Mouse (Mus musculus) c-Kit-positive CD71-positive TER-119-positive erythroid progenitor cells, embryonic 14.5 days (primary cell): ENCODE data around the gene Fam169b.
"Not testable (repeated sequence)": the region's sequence is repeated elsewhere in the genome, so short reads cannot be mapped to it uniquely, and the experiment has no call there.

Source experiments
- DNase-seq: peaks from one replicate; pipeline ENCODE4 v3.0.0-alpha.2; 2013; ENCODE audit warnings: low spot score

Gene Fam169b

DNA sequence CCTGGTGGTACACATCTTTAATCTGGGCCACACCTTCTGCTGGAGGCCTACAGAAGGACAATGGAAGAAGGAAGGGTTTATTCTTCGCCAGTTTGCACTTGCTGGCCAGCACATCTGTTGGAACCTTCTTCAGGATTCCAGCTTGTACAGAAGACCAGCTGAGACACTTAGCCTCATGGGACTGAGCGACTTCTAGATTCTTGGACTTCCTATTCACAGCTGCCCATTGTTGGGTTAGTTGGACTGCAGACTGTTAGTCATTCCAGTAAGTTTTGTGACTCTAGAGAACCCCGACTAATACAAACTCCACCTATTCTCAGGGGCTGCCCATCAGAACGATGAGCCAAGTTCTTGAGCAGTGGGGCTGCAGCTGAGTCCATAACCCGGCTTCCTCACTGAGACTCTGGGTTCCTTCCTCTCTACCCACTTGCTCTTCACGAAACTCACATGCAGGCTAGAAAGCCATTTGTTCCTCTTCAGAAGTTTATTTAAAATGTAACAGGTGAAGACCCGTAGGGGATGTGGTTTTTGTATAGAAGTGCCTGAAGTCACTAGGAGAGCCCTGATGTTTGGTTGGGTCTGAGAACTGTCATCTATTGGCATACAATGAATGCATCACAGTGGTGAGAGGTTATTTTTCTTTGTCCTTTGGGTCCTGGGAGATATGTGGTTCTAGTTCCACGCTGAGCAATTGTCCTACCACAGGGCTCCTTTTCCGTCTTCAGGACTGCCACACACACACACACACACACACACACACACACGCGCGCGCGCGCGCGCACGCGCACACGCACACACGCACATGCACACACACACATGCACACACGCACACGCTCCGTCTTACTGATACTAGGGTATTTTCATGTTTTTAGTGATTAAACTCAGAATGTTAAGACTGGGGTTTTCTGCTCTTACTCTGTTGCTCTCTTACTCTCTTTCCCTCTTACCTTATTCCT, 13.2 kb downstream of the Fam169b start:
- DNase-seq = no peak

DNA sequence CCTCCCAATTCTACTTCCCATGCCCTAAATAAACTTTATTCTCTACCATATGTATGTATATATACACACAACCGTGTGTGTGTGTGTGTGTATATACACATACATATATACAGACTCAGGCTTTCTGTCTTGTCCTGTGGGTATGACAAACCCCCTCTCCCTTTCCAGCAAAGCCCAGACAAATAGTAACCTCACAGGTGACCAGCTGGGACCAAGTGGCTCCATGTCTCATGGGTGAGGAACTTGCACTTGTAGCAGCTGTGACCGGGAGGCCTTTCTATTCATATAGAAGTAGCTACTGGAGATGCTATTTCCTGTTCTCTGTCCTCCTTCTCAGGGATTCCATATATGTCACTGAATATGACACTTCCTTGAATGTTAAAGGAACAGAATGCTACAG, 13.9 kb downstream of the Fam169b start:
- no peak for DNase-seq

DNA sequence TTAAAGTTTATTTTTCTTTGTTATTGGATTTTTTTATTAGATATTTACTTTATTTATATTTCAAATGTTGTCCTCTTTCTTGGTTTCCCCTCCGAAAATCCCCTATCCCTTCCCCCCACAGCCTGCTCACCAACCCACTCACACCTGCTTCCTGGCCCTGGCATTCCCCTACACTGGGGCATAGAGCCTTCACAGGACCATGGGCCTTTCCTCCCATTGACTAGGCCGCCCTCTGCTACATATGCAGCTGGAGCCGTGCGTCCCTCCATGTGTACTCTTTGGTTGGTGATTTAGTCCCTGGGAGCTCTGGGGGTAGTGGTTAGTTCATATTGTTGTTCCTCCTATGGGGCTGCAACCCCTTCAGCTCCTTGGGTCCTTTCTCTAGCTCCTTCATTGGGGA, 14.4 kb downstream of the Fam169b start:
- DNase-seq = not testable (repeated sequence)

DNA sequence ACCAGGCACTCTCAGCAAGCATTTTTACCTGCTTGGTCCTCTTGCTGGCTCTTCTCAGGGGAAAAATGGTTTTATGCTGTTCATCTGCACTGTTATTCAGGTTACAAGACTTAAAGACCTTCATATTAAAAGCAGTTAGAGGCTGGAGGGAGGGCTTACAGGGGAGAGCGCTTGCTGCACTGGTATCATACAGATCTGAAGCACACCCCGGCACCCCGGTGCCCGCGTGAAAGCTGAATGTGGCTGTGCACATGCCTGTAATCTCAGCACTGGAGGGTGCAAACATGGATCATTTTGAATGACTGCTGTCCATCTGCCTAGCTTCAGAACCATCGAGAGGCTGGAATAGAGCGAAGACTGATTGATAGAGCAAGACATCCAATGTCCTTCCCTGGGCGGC, 15.4 kb downstream of the Fam169b start:
- no peak for DNase-seq

DNA sequence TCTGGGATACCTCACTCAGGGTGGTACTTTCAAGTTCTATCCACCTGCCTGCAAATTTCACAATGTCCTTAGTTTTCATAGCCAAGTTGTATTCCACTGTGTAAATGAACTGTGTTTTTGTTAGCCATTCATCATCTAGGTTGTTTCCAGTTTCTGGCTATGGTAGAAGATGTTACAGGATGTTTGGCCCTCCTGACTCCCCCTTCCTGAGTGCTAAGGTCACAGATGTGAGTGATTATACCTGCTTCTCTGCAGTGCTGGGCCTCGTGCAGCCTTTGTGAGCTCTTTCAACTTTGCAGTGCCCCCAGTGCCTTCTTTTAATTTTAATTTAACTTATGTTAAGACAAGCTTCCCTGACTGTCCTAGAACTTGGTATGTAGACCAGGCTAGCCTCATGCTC, 18.0 kb downstream of the Fam169b start:
- no peak for DNase-seq

DNA sequence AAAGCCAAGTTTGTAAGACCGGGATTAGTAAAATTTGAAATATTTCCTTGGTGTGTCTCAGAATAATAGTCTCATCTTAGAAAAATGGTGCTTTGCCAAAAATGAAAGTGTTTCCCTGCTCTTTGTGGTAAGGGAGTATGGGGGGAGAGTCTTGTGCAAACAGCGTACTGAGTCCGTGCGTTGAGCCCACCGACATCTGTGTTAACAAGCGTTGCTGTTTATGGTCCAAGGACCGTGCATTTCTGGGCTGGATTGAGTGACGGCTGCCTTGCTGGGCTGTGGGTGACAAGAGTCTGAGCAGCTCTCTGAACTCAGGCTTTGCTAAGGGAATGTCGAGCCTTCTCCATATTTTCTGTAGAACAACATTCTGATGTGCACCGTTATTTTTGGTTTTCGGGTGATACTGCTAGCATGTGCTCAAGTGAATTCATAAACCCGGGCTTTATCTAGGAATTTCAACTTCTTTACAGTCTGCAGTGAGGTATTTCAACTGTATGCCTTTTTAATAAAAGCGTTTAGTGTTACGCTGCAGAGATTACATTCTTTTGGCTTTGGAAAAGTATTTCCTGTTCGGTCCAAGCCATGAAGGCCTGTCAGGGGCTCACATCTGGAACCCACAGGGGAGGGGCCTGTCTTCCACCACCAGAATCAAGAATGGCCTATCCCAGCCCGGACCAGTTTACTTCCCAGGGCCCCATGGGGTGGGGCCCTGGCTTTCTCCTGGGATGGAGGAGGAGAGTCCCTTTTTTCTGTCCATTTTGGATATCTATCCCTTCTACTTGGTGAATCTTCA, 20.6 kb downstream of the Fam169b start:
- DNase-seq = no peak

DNA sequence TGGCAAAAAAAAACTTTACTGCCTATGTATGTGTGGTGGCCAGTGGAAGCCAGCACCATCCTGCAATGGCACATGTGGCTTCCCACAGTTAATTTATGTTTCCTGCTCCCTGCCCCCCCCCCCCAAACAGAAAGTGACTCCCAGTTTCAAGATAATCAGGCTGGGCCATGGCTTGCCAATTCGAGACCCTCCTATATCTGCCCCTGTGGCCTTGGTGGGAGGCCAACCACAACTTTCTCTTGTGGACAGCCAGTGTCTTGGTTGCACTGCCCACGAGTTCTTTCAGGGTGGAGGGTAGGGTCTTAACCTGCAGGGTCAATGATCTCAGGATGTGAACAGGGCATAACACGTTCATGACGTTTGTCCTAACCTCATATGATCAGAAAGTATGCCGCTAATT, 22.8 kb downstream of the Fam169b start:
- no peak for DNase-seq

DNA sequence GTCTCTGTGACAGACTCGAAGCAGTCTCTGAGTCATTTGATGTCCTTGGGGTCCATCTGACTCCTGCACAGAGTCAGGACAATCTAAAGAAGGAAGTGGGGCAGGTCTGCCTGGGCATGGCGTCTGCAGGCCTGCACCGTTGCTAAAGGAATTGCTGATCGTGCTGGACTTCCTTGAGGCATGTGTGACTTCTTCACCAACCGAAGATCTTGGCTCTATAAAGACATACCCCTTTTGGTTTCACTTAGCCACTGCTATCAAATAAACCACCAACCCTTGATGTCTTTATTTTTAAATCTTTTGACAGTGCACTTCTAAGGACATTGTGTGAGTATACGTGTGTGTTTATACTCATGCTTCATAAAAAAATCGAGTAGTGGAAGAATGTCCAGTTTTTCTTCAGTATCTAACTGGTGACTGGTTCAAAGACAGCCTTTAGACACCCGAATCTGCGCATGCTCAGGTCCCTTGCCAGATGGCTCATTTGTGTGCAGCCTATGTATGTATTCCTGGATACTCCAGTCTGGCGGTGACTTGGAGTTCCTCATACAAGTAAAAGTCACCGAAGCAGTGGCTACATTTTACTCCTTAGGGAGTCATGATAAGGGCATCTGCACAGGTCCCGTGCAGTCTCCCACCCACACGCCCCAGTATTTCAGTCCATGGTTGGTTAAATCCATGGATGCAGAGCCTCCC, 24.9 kb downstream of the Fam169b start:
- no peak for DNase-seq

DNA sequence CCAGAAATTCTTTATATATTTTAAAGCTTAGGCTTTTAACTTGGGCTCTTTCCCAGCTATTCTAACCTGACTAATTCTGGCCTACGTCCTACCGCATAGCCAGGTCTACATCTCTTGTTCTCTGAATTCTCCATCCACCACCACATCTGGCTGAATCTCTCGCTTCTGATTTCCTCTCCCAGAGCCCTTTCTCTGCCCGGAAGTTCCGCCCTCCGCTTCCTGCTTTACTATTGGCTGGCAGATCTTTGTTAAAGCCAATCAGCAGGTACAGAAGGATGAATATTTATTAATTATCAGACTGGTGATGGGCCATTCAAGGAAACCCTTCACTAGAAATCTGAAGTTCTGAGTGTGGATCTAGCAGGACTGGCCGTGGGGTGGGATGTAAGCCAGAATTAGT, 27.5 kb downstream of the Fam169b start:
- DNase-seq = no peak

DNA sequence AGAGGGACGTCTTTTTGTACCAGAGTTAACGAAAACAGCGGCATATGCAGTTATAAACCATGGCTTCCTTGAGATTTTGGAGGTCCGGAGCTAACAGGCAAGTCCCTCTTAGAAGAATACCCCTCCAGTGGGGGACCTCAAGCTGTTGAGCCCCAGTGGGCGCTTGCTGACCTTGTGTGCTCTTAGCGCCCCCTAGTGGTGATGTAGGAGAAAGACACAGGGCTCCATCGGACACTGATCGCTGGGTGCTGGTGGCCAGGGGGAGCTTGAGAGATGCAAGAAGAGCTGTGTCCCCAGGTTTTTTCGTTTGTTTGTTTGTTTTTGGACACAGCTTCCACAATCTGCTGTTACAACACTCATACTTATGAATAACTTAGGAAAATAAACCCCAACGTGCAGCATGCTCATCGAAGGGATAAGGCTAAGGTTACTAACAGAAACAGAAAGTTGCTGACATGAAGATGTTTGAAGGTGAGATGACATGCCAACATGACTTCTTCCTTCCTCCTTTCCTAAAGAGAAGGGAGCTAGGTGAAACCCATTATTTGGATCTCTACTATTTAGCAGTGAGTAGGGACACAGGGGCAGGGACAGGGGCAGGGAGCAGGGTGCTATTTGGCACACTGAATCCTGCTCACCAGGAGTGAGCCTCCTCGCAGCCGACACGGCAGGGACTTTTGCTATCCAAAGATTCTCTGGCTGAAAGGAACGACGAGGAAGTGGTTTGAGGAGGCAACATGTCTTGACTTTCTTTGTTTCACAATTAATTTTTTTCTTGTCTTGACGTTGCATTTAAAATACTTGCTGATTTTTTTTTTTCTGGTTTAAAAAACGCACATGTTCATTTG, 29.2 kb downstream of the Fam169b start:
- DNase-seq = peak; percentile 58

DNA sequence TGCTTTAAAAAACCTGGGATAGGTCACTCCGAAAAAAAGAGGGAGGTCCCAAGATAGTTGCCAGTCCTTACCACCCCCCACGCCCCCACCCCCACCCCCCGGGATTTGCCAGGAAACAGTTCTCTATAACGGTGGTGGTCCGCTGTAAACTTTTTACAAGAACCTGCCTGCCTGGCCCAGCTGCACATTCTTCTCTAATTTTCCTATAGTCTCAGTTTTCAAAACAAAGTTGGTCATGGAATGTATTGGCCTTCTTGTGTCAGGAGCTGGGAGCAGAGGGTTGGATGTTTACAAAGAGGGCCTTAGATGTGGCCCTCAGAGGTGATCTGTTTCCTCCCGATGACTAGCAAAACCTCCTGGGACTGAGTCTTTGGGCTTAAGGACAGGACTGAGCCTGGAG, 30.0 kb downstream of the Fam169b start:
- DNase-seq = no peak

DNA sequence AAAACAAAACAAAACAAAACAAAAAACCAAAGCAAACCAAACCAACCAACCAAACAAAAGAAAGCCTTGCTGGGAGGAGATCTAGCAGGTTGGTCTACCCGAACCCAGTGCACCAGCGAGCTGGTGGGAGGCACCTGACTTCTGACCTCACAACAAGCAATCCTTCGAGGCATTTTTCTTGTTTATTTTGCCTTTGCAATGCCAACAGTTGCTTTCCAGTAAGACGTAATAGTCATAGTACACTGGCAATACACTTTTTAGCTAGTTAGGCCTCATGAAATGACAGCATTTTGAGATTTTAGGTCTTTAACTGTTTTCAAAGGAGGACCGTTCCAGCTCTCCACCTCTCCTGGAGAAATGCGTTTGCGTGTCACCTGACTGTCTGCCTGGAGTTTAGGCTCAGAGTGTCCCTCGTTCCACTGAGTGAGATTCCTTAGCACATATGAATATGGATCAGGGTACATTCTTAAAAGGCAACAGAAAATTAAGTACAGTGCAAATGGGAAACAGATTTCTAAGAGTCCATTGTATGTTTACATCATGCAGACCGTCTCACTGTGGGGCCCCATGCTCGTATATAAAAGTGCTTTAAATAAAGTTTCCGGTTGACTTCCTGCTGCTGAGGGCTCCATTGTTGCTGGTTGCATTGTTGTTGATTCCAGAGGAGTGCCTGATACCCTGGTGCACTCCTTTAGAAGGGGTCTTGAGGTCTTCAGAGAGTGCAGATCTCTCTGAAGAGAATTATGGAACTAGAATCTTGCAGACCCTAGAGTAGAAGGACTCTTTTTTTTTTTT, 32.3 kb downstream of the Fam169b start:
- no peak for DNase-seq

DNA sequence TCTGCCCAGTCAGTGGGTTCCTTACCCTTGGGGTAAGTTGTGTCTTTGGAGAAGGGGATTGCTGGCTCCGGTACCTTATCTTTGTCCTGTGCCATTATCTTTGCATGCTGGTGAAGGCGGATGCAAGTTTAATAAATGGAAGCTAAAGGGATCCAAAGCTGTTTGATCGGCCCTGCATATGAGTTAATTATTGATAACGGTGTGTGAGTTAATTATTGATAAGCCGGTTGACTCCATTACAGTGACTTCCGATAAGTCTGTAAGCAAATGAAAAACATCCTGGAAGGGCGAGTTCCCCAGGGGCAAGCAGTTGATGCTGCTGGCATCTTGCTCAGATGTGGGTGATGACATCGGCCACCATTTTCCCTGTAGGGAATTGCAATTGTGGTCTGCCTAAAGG, 33.1 kb downstream of the Fam169b start:
- DNase-seq = no peak

DNA sequence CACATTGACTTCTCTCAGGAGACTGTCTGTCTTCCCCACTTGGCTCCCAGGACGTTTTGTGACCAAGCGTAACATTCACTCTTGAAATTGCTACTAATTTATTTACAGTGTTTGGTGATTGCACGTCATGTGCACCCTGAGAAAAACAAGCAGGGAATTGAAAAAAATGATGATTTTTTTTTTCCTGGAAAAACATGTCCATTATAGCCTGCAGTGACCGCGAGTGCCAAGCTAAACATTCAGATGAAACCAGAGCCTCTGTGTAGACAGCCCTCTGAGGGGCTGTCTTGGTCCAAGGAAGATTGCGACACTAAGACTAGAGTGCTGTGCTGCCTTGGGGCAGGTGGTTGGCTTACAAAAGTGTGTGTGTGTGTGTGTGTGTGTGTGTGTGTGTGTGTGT, 37.8 kb downstream of the Fam169b start:
- no peak for DNase-seq

DNA sequence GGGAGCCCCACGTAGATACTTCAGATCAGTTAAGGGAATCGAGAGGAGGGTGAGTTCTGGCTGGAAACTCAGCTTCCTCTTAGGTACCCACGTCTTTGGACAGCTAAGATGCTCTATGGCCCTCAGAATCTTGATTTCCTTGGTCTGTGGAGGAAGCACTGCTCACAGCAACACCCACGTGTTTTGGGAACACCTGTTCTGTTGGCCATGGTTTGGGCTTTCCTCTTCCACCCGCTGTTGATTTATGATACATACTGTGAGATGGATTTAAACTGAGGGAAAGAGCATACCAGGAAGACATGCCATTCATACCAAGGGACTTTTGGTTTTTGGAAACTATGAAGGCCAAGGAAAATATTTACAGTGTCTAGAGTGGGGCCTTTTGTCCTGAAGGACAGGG, 38.8 kb downstream of the Fam169b start:
- no peak for DNase-seq

DNA sequence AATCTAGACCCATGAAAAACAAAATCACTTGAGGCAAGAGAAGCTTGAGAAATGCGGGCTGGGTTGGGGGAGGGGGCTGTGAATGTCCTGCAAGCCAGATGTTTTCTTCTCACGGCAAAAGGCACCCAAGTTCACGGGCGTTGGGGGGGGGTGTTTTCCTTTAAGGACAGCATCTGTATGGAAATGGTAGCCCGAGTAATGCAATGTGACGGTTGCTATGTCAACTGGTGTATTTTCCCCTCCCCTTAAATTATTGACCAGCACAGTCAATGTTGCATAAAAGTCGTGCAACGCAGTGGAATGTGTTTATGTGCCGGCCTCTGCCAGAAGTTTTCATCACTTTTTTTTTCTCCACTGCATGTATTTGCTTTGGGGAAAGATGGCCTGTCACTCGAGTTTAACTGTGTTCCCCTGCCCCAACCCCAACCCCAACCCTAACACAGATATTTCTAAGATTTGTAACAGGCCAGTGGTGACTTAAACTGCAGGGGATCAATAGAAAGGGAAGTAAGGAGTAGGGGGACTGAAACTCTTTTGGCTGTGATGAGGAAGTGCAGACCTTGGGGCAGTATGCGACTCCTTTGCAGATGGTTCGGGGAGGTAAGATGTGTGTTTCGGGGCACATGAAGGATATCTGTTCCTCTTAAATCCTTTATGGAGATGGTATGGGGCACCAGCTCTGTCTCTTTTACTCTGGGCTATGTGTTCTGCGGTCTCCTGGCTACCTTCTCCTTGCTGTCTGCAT, 39.6 kb downstream of the Fam169b start:
- DNase-seq = no peak

DNA sequence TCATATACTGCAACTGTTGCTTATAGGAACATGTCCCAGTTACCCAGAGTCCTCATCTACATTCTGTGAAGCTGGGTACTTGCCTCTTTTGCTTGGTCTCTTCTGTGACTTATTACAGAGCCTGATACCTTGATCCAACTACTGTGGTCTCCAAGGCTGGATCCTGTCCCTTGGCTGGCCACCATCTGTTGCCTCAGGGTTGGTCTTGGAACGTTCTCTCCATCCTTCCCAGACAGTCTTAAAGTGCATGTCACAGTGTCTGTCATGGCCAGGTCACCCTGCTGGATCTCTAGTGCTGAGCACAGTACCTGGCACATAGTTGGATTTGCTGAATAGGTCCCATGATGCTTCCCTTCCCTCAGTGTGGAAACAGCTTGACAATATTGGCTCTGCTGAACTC, 40.6 kb downstream of the Fam169b start:
- no peak for DNase-seq

DNA sequence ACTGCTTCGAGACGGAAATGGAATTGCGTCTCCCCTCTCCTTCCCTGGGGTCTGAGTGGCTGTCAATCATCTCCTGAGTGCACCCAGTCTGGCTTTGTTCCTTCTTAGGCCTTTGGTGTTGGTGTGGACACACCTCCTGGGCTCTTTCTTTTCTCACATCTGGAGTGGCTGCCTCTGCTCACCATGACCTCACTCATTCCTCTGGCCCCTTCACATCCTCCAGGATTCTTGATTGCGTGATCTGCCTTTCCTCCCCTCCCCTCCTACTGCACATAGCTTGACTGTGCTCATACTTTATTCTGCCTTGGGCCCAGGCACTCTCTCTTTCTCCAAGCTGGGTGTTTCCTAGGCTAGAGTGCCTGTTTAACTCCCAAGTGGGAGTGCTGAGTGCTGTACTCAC, 41.4 kb downstream of the Fam169b start:
- DNase-seq = no peak

DNA sequence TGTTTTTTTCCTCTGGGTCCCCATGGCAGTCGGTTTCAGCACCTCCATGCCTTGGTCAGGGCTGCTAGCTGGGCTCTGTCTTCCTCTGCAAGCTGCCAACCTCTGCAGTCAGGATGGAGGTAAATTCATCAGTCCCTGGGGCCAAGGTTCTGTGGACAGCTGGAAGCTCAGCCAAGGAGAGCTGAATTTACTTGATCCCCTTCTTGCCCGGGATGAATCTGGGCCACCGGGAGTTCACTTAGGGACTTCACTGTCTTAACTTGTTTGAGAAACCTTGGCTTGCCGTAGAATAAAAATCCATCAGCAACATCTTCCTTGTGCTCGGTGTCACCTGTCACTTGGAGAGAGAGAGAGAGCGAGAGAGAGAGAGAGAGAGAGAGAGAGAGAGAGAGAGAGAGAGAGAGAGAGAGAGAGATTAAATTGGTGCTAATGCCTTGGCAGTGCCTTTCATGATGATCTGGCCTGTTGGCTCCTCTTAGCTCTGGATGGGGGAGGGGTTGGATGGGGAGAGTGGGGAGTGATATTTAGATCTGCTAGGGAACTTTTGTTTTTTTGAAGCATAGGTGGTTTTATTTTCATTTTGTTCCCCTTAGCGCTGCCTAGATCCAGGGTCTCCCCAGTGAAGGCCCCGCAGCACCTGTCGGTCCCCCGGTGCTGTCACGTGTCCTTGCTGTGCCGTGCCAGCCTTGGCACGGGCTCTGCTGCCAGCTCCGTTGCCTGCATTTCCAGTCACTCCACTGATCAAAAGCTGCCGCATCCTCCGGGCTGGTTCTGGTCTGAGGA, 44.6 kb downstream of the Fam169b start:
- DNase-seq = no peak
